Mouse (Mus musculus) kidney, adult 2 months (tissue): Measurements from ENCODE around the gene Mkrn2os. TPM values are rescaled to one million over a fixed set of nuclear protein-coding genes. Genes with fewer than 3 reads are reported as not detected.
"Not testable (repeated sequence)": the region's sequence is repeated elsewhere in the genome, so short reads cannot be mapped to it uniquely, and the experiment has no call there.

ENCODE experiments used
- DNase-seq: peaks from one replicate; pipeline ENCODE4 v3.0.0; 2021
- H3K27ac ChIP-seq: fragments of 200-500 bp; 2 replicates; pipeline ENCODE4 v1.5.1; 2012; ENCODE audit warnings: low read depth, low read length, control low read depth, inconsistent platforms; ENCODE audit not compliant: insufficient read depth
- H3K27me3 ChIP-seq: fragments of 200-500 bp; replicated peaks from 2 replicates; pipeline ENCODE4 v1.6.1; 2012; ENCODE audit warnings: mild to moderate bottlenecking, moderate library complexity, low read length, inconsistent platforms; ENCODE audit not compliant: control insufficient read depth, insufficient read depth
- H3K36me3 ChIP-seq: fragments of 200-500 bp; 2 replicates; pipeline ENCODE4 v1.6.1; 2012; ENCODE audit warnings: mild to moderate bottlenecking, moderate library complexity, low read length, inconsistent platforms; ENCODE audit not compliant: control insufficient read depth, insufficient read depth
- H3K4me1 ChIP-seq: fragments of 200-500 bp; 2 replicates; pipeline ENCODE4 v1.6.1; 2011; ENCODE audit warnings: low read length; ENCODE audit not compliant: control insufficient read depth, insufficient read depth
- H3K4me3 ChIP-seq: fragments of 200-500 bp; 2 replicates; pipeline ENCODE4 v1.5.1; 2011; ENCODE audit warnings: mild to moderate bottlenecking, low read depth, low read length, control low read depth; ENCODE audit not compliant: insufficient read depth
- CTCF ChIP-seq: fragments of 200-500 bp; conservative IDR thresholded peaks from 2 replicates; pipeline ENCODE4 v1.5.1; 2011; ENCODE audit warnings: low read depth, mild to moderate bottlenecking, control low read depth, low read length, moderate library complexity, mixed read lengths; ENCODE audit not compliant: insufficient read depth, insufficient read length
- POLR2A ChIP-seq: fragments of 200-500 bp; IDR thresholded peaks from one replicate; pipeline ENCODE4 v1.6.1; 2011; ENCODE audit warnings: low read depth, low read length, control low read depth
- WGBS: fragments of 180-500 bp; shearing (Covaris S2); methylation state at CpG from one replicate; pipeline ENCODE4 v1.1.7; 2018; 5-methylcytosine and 5-hydroxymethylcytosine counted together
- polyA plus RNA-seq: library from polyadenylated mRNA; depleted of rRNA; stranded (reverse); fragments of >200 nt; gene quantifications from 2 replicates; pipeline ENCODE4 v1.2.3, GENCODE M21; 2012; rRNA removed

Mkrn2os gene
- 15.4 and 16.8 TPM in 2 replicates for polyA plus RNA-seq

- Histone ChIP-seq H3K36me3 (no peaks in the 10 kb centered on the region), H3K27ac (no peak within 1 kb of the TSS), H3K4me3 (peak within 1 kb of the TSS; percentile 26), H3K4me1 (peaks cover 8% of the 10 kb centered on the region; the same call in 1 of the 2 replicates), H3K27me3 (no peaks in the 10 kb centered on the region)
- 28% methylated on average over 5 of the region's 5 CpGs for WGBS
- peak; percentile 88 for DNase-seq
- TF ChIP-seq POLR2A (no peak), CTCF (no peak)
These were observed at the start of gene Mkrn2os for GRCm38 (mm10) chr6:115592458-115592857. Gene Mkrn2os (minus strand): TSS chr6:115592576.

- not testable (repeated sequence) for H3K27me3 ChIP-seq, H3K4me1 ChIP-seq, H3K27ac ChIP-seq, DNase-seq, H3K36me3 ChIP-seq, H3K4me3 ChIP-seq
- WGBS = 93% methylated on average over 7 of the region's 7 CpGs
These were observed 45.8 kb upstream of the Mkrn2os start for GRCm38 (mm10) chr6:115638188-115638587.

GRCm38 (mm10) chr6:115634015-115634414, 41.6 kb upstream of the Mkrn2os start:
- no peak for DNase-seq
- Histone ChIP-seq H3K27ac (no peak overlapping the region), H3K4me1 (no peaks in the 10 kb centered on the region; the same call in 1 of the 2 replicates), H3K27me3 (no peaks in the 10 kb centered on the region), H3K36me3 (peaks cover 12% of the 10 kb centered on the region), H3K4me3 (no peak overlapping the region)
- no peak for TF ChIP-seq POLR2A
- no peak for TF ChIP-seq CTCF
- 94% methylated on average over 2 of the region's 2 CpGs for WGBS

GRCm38 (mm10) chr6:115631056-115631795, 38.9 kb upstream of the Mkrn2os start:
- Histone ChIP-seq H3K36me3 (peaks cover 10% of the 10 kb centered on the region), H3K4me3 (no peak overlapping the region), H3K27me3 (no peaks in the 10 kb centered on the region), H3K4me1 (no peaks in the 10 kb centered on the region; the same call in 1 of the 2 replicates), H3K27ac (no peak overlapping the region)
- peak; percentile 76 for DNase-seq
- TF ChIP-seq POLR2A (no peak), CTCF (0 out of 2 replicates have a peak, but pooled peaks have one; percentile 4)
- WGBS = 70% methylated on average over 3 of the region's 3 CpGs

- 78% methylated on average over 5 of the region's 5 CpGs for WGBS
- H3K4me1 ChIP-seq = no peaks in the 10 kb centered on the region; the same call in 1 of the 2 replicates
- DNase-seq = no peak
- H3K27me3 ChIP-seq = no peaks in the 10 kb centered on the region
- no peak overlapping the region for H3K27ac ChIP-seq
- no peak for TF ChIP-seq POLR2A
- no peak for TF ChIP-seq CTCF
- no peak overlapping the region for H3K4me3 ChIP-seq
- peaks cover 7% of the 10 kb centered on the region for H3K36me3 ChIP-seq
These were observed 33.7 kb upstream of the Mkrn2os start for GRCm38 (mm10) chr6:115626121-115626520.

GRCm38 (mm10) chr6:115620942-115621341, 28.6 kb upstream of the Mkrn2os start:
- no peak overlapping the region for H3K27ac ChIP-seq
- DNase-seq = no peak
- peaks cover 3% of the 10 kb centered on the region for H3K36me3 ChIP-seq
- no peak overlapping the region for H3K4me3 ChIP-seq
- TF ChIP-seq POLR2A (no peak), CTCF (no peak)
- H3K4me1 ChIP-seq = no peaks in the 10 kb centered on the region
- WGBS = 50% methylated on average over 1 of the region's 1 CpGs
- no peaks in the 10 kb centered on the region for H3K27me3 ChIP-seq

- peak; percentile 78 for DNase-seq
- 63% methylated on average over 10 of the region's 10 CpGs for WGBS
- H3K27me3 ChIP-seq = no peaks in the 10 kb centered on the region
- H3K4me1 ChIP-seq = no peaks in the 10 kb centered on the region
- no peak for TF ChIP-seq CTCF
- no peak for TF ChIP-seq POLR2A
- H3K4me3 ChIP-seq = no peak overlapping the region
- no peak overlapping the region for H3K27ac ChIP-seq
- H3K36me3 ChIP-seq = peaks cover 3% of the 10 kb centered on the region
These were observed 27.4 kb upstream of the Mkrn2os start for GRCm38 (mm10) chr6:115619818-115620217.

- 72% methylated on average over 3 of the region's 3 CpGs for WGBS
These were observed 23.6 kb upstream of the Mkrn2os start for GRCm38 (mm10) chr6:115615983-115616382.

More at GRCm38 (mm10) chr6:115615983-115616382, 23.6 kb upstream of the Mkrn2os start:
- no peak overlapping the region for H3K4me3 ChIP-seq
- no peak for DNase-seq
- TF ChIP-seq CTCF = no peak; the same call in 1 of the 2 replicates
- no peak for TF ChIP-seq POLR2A
- H3K4me1 ChIP-seq = no peaks in the 10 kb centered on the region
- H3K36me3 ChIP-seq = peaks cover 2% of the 10 kb centered on the region
- H3K27ac ChIP-seq = no peak overlapping the region
- H3K27me3 ChIP-seq = no peaks in the 10 kb centered on the region
